Mouse (Mus musculus): Measurements from ENCODE around the gene Slc35d1. TPM values are rescaled to one million over a fixed set of nuclear protein-coding genes. Genes with fewer than 3 reads are reported as not detected.
A peak's percentile ranks its signal among the peaks of the same experiment; 100 is the strongest.

Gene Slc35d1
- 9.6 TPM in 2 replicates for polyA plus RNA-seq (2015; fragmentation: Nextera tagmentation; extraction: Ambion mirVana)

DNA sequence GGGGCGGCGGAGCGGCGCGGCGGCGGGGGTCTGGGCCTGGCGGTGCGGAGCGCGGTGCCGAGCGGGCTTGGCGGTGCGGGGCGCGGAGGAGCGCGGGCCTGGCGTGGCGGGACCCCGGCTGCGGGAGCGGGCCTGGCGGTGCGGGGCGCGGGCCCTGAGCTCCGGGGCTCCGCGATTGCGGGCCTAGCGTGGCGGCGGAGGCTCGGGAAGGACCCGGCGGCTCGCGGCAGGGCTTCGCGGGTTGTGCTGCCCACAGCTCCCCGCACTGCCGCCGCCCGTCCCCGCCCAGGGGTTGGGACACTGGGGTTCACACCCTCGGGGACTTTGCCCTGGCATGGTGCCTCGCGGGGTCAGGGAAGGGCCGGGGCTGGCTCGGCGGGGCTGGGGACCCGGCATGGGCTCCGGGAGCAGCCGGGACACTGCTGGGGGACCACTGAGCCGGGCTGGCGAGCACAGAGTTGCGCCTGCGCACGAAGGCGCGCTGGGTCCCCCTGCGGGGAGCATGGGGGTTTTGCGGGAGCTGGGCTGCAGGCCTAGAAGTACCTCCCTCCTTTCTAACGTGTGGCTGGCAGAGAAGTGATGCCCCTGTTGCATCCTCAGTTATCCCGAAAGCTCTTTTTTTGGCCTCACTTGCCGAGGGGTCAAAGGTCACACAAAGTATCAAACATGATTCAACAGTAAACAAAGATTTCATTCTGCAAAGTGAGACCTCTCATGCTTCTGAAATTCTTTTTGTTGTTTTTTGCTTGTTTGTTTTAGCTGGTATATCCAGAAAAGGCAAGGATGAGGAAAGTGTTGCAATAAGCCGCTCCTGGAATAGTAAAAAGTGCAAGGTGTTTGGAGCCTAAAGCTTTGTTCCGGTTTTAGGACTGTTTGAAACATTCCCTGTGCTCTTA lies at the start of gene Slc35d1:
Gene Slc35d1 (minus strand): TSS at position 240 of the 896 bp plus-strand sequence.
- WGBS = 2% methylated on average over 60 of the region's 70 CpGs
- peak within 1 kb of the TSS; percentile 96 for H3K4me3 ChIP-seq (replicated peaks)
- peak within 1 kb of the TSS; percentile 74 for H3K4me2 ChIP-seq (replicated peaks)
- H3K36me3 ChIP-seq = no peaks in the 10 kb centered on the region
- H3K9ac ChIP-seq = peak within 1 kb of the TSS; percentile 97
- ATAC-seq = peak; percentile 95
- no peaks in the 10 kb centered on the region for H3K9me3 ChIP-seq
- H3K27me3 ChIP-seq (replicated peaks) = no peaks in the 10 kb centered on the region
- no peaks in the 10 kb centered on the region for H3K4me1 ChIP-seq (replicated peaks)
- H3K27ac ChIP-seq = peak within 1 kb of the TSS; percentile 98

DNA sequence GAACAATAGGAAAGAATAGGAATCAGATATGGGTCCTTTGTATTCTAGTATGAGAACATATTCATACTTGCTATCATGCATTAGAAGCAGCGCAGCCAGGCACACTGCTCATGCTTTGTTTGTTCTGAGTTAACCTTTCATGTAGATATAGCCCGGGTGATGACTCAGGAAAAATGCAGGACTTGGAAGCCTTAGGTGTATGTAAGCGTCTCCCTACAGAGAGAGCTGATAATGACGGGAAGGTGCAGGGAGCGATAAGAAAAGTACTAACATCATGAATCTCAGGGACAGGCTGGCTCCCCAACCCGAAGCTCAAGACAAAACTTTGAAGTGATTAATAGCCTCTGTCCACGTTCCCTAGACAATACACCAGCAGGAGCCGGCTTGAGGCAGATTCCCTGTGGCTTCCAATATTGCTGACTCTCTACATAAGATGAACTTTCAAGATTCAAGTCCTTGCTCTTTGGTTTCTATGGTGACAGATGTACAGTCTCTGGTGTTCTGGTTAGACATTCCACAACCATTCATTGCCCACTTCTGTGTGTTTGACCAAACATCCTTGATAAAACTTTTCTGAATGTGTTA lies 48.9 kb upstream of the Slc35d1 start:
- Histone ChIP-seq H3K4me3 (replicated peaks) (no peak overlapping the region), H3K36me3 (no peaks in the 10 kb centered on the region), H3K27ac (no peak overlapping the region), H3K9me3 (no peaks in the 10 kb centered on the region), H3K4me2 (replicated peaks) (no peak overlapping the region), H3K4me1 (replicated peaks) (no peaks in the 10 kb centered on the region), H3K9ac (no peak overlapping the region), H3K27me3 (replicated peaks) (no peaks in the 10 kb centered on the region)
- 11% methylated on average over 8 of the region's 8 CpGs for WGBS
- ATAC-seq = peak; percentile 86

DNA sequence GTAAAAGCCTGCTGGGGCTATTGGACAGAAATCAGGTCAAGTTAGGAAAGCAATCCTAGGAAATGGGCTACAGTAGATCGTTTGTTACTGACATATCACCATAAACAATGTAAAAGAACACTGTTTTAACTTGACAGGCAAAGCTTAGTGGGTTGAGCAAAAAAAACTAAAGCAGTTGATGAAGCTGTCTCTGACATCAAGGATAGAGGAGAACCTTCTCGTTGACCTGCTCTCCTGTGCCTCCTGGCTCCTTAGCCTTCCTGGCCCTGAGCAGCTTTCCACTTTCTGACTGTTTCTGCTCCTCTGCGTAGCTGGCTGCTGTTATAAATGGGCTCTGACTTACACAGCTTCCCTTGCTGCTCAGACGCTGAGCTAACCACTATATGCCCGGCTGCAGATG lies 48.4 kb upstream of the Slc35d1 start:
- no peaks in the 10 kb centered on the region for H3K4me1 ChIP-seq (replicated peaks)
- no peaks in the 10 kb centered on the region for H3K27me3 ChIP-seq (replicated peaks)
- no peak overlapping the region for H3K9ac ChIP-seq
- no peak overlapping the region for H3K4me3 ChIP-seq (replicated peaks)
- no peaks in the 10 kb centered on the region for H3K36me3 ChIP-seq
- no peak overlapping the region for H3K4me2 ChIP-seq (replicated peaks)
- H3K27ac ChIP-seq = no peak overlapping the region
- WGBS = 19% methylated on average over 5 of the region's 5 CpGs
- ATAC-seq = peak; percentile 53; the same call in 1 of the 2 replicates
- no peaks in the 10 kb centered on the region for H3K9me3 ChIP-seq

DNA sequence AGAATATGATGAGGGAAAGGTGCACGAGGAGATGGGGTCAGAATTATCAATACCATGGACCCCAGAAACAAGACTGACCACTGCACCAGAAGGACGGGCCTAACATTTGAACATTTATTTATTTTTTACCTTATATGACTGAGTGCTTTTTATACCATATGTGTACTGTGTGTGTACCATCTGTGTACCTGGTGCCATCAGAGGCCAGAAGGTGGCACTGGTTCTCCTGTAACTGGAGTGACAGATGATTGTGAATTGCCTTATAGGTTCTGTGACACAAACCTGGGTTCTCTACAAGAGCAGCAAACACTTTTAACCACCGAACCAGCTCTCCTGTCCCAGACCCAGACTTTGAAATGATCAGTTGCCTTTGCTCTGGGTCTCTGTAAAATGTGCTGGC lies 43.9 kb upstream of the Slc35d1 start:
- Histone ChIP-seq H3K36me3 (no peaks in the 10 kb centered on the region), H3K9ac (no peak overlapping the region), H3K4me2 (replicated peaks) (no peak overlapping the region), H3K9me3 (no peaks in the 10 kb centered on the region), H3K4me1 (replicated peaks) (no peaks in the 10 kb centered on the region), H3K27ac (no peak overlapping the region), H3K4me3 (replicated peaks) (no peak overlapping the region), H3K27me3 (replicated peaks) (no peaks in the 10 kb centered on the region)
- ATAC-seq = no peak
- WGBS = 82% methylated on average over 3 of the region's 3 CpGs

DNA sequence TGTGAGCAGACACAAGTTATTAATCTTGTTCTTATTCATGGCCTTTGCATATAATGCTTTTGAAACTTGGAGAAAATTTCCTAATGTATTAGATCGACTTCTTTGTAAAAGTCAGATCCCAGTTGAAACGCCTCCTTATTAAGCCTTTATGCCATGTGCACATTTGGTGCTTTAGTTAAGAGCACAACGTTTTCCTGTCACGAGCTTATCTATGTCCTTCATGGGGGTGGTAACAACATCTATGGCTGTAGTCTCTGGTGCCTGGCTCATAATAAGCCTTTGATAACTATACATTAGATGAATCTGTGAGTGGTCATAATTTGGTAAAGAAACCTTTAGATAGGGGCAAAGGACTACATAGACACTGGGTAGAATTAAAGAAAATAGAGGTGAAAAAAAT lies 38.9 kb upstream of the Slc35d1 start:
- no peak overlapping the region for H3K27ac ChIP-seq
- H3K36me3 ChIP-seq = no peaks in the 10 kb centered on the region
- no peaks in the 10 kb centered on the region for H3K9me3 ChIP-seq
- no peaks in the 10 kb centered on the region for H3K4me1 ChIP-seq (replicated peaks)
- H3K4me3 ChIP-seq (replicated peaks) = no peak overlapping the region
- no peak overlapping the region for H3K4me2 ChIP-seq (replicated peaks)
- no peak for ATAC-seq
- H3K27me3 ChIP-seq (replicated peaks) = no peaks in the 10 kb centered on the region
- no peak overlapping the region for H3K9ac ChIP-seq
- 77% methylated on average over 4 of the region's 4 CpGs for WGBS

DNA sequence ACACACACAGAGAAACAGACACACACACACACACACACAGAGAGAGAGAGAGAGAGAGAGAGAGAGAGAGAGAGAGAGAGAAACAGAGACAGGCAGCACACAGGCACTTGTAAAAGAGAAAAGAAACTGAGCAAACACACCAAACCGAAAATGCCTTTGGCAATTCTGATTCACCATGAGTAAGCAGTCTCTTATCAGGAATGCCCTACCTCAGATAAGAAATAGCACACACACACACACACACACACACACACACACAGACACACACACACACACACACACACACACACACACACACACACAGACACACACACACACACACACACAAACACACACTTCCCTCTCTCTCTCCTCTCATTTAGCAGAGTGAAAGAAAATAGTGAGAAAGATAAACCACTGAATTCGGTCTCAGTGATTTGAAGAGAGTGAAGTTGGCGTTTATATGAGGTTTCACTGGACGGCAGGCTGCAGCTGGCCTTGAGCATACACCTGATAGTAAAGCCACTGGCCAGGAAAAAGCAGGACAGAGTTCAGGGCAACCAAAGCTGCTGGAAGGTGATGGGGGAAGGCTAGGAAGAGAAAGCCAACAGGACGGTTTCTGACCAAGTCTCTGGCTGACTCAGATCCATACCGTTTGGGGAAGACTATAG lies 34.6 kb upstream of the Slc35d1 start:
- Histone ChIP-seq H3K9me3 (no peaks in the 10 kb centered on the region), H3K9ac (no peak overlapping the region), H3K4me2 (replicated peaks) (no peak overlapping the region), H3K27me3 (replicated peaks) (no peaks in the 10 kb centered on the region), H3K4me3 (replicated peaks) (no peak overlapping the region), H3K36me3 (no peaks in the 10 kb centered on the region), H3K4me1 (replicated peaks) (no peaks in the 10 kb centered on the region), H3K27ac (no peak overlapping the region)
- WGBS = 40% methylated on average over 6 of the region's 6 CpGs
- ATAC-seq = no peak

DNA sequence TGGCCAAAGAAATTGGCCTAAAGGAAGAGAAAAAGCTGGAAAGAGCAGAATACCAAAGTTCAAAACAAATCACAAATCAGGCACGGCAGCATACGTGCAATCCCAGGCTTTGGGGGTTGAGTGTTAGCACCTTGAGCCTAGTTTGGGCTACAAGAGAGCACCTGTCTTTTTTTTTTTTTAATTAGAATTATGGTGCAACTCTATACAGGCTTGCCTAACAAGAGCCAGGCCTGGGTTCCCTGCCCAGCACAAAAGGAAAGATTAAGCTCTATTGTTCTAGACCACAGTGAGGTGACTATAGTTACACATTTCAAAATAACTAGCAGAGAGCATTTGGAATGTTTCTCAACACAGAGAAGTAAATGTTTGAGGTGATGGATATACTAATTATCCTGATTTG lies 32.8 kb upstream of the Slc35d1 start:
- 85% methylated on average over 2 of the region's 2 CpGs for WGBS

DNA sequence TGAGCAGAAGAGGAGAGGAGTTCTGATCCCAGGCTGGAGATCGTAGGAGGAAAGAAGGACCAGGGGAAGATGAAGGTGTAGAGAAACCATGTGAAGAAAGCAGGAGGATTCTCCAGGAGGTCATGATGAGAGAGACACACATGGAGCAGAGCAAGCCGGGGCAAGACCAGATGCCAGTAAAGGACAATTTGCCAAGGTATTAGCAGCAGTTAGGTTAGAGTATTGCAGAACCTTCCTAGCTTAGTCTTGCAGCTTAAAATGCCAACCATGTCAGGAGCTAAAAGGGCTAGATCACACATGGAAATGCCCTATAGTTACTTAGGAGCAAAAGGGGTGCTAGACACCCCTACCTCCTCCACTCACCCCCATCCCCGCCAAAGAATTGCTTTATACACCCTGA lies 32.3 kb upstream of the Slc35d1 start:
- no peaks in the 10 kb centered on the region for H3K27me3 ChIP-seq (replicated peaks)
- no peak overlapping the region for H3K4me3 ChIP-seq (replicated peaks)
- WGBS = 87% methylated on average over 3 of the region's 3 CpGs
- H3K27ac ChIP-seq = no peak overlapping the region
- H3K4me1 ChIP-seq (replicated peaks) = no peaks in the 10 kb centered on the region
- no peak for ATAC-seq
- H3K9ac ChIP-seq = no peak overlapping the region
- H3K4me2 ChIP-seq (replicated peaks) = no peak overlapping the region
- H3K9me3 ChIP-seq = no peaks in the 10 kb centered on the region
- H3K36me3 ChIP-seq = no peaks in the 10 kb centered on the region

More for the DNA sequence above, 32.8 kb upstream of the Slc35d1 start:
- no peak overlapping the region for H3K4me2 ChIP-seq (replicated peaks)
- H3K4me1 ChIP-seq (replicated peaks) = no peaks in the 10 kb centered on the region
- H3K9me3 ChIP-seq = no peaks in the 10 kb centered on the region
- no peak overlapping the region for H3K4me3 ChIP-seq (replicated peaks)
- no peaks in the 10 kb centered on the region for H3K27me3 ChIP-seq (replicated peaks)
- no peak overlapping the region for H3K27ac ChIP-seq
- H3K9ac ChIP-seq = no peak overlapping the region
- no peaks in the 10 kb centered on the region for H3K36me3 ChIP-seq
- no peak for ATAC-seq

DNA sequence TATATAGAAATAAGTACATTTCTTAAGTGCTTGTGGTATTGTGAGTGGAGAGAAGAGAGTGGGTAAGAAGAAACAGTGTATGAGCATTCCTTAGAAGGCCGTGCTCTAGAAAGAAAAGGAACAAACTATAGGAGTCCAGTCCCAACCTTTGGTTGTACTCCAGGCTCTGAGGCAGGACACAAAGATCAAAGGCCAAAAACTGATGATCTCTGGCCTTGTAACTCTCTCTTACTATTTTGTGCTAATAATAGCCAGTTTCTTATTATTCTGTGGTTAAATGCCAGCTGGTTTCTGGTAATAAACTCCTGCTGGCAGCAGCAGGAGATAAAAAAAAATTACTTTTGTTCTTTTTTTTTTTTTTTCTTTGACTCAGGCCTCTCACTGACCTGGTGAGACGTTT lies 17.2 kb upstream of the Slc35d1 start:
- Histone ChIP-seq H3K4me3 (replicated peaks) (no peak overlapping the region), H3K4me2 (replicated peaks) (no peak overlapping the region), H3K9me3 (no peaks in the 10 kb centered on the region), H3K9ac (no peak overlapping the region), H3K27me3 (replicated peaks) (no peaks in the 10 kb centered on the region), H3K4me1 (replicated peaks) (no peaks in the 10 kb centered on the region), H3K36me3 (no peaks in the 10 kb centered on the region), H3K27ac (no peak overlapping the region)
- ATAC-seq = no peak
- 54% methylated on average over 2 of the region's 2 CpGs for WGBS

DNA sequence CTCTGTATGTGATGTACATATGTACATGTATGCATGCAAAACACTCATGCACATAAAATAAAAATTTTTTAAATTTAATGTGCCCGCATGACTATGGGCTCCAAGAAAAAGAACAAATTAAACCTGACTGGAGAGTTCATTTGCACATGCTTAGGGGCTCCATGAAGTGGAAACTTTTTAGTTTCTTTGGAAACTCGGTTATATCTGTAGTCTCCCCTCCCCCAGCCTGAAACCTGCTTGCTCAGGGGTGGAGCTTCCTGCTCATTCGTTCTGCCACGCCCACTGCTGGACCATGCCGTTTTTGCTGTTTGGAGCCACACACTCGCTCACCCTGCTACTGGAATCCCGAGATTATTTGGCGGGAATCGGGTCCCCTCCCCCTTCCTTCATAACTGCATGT lies 7.9 kb upstream of the Slc35d1 start:
- H3K9ac ChIP-seq = no peak overlapping the region
- H3K4me2 ChIP-seq (replicated peaks) = no peak overlapping the region
- H3K4me3 ChIP-seq (replicated peaks) = no peak overlapping the region
- no peaks in the 10 kb centered on the region for H3K4me1 ChIP-seq (replicated peaks)
- 30% methylated on average over 9 of the region's 9 CpGs for WGBS
- H3K36me3 ChIP-seq = no peaks in the 10 kb centered on the region
- no peak for ATAC-seq
- no peaks in the 10 kb centered on the region for H3K9me3 ChIP-seq
- H3K27me3 ChIP-seq (replicated peaks) = no peaks in the 10 kb centered on the region
- no peak overlapping the region for H3K27ac ChIP-seq

DNA sequence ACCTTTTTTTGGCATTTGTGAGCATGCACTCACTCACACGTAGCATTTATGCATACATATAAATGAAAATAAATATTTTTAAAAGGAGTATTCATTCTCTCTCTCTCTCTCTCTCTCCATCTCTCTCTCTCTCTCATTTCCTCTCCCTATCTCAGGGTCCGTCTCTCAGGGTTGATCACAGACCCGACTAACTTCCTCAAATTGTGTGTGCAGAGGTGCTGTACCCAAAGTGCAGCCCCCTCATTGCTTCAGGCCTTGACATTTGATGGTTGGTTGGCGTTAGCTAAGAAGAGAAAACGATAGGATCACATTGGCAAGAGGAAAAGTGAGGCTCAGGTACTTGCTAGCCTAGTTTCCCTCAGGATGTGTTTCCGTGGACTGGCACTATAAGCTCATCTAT lies 6.8 kb upstream of the Slc35d1 start:
- Histone ChIP-seq H3K9me3 (no peaks in the 10 kb centered on the region), H3K4me3 (replicated peaks) (no peak overlapping the region), H3K4me2 (replicated peaks) (no peak overlapping the region), H3K36me3 (no peaks in the 10 kb centered on the region), H3K4me1 (replicated peaks) (no peaks in the 10 kb centered on the region), H3K9ac (no peak overlapping the region), H3K27ac (no peak overlapping the region), H3K27me3 (replicated peaks) (no peaks in the 10 kb centered on the region)
- ATAC-seq = no peak
- WGBS = 79% methylated on average over 6 of the region's 6 CpGs

DNA sequence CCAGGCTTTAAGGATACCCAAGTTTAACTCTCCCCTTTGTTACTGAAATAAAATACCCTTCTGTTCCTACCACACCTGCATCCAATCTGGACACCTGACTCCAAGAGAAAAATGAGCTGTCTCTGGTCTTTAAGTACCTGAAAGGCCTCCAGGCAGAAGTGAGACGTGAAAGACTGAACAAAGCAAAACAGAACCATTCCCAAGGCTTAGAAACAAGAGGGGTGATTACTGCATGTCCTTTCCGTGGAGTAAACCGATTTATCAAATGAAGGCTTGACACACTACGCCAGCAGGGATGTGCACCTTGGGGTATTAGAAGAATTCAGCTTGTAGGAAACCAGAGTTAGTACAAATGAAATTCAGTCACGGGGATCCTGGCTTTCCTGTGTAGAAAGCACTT lies 4.0 kb upstream of the Slc35d1 start:
- H3K9ac ChIP-seq = no peak overlapping the region
- H3K4me1 ChIP-seq (replicated peaks) = no peaks in the 10 kb centered on the region
- ATAC-seq = no peak
- no peaks in the 10 kb centered on the region for H3K27me3 ChIP-seq (replicated peaks)
- H3K4me3 ChIP-seq (replicated peaks) = no peak overlapping the region
- H3K36me3 ChIP-seq = no peaks in the 10 kb centered on the region
- no peak overlapping the region for H3K4me2 ChIP-seq (replicated peaks)
- 71% methylated on average over 5 of the region's 5 CpGs for WGBS
- H3K9me3 ChIP-seq = no peaks in the 10 kb centered on the region
- no peak overlapping the region for H3K27ac ChIP-seq
